Mouse (Mus musculus) adrenal gland, postnatal 14 days (tissue): Measurements from ENCODE around the gene Dnajb3. TPM values are rescaled to one million over a fixed set of nuclear protein-coding genes. Genes with fewer than 3 reads are reported as not detected.
"Not testable (repeated sequence)": the region's sequence is repeated elsewhere in the genome, so short reads cannot be mapped to it uniquely, and the experiment has no call there.

Experiments used
- DNase-seq: peaks from one replicate; pipeline ENCODE4 v3.0.0; 2021; ENCODE audit warnings: mixed read lengths
- total RNA-seq: library from RNA; stranded (reverse); gene quantifications from 2 replicates; pipeline ENCODE4 v1.2.3, GENCODE M21; 2021

Gene Dnajb3
- total RNA-seq, 1 experiment from 2014 or later: 2.6 TPM

GRCm38 (mm10) chr1:88231803-88232499 is 26.4 kb upstream of the Dnajb3 start:
- DNase-seq: no peak

- DNase-seq: no peak
Measured at GRCm38 (mm10) chr1:88230981-88231802, 25.6 kb upstream of the Dnajb3 start.

GRCm38 (mm10) chr1:88230421-88230820 is 24.8 kb upstream of the Dnajb3 start:
- DNase-seq: no peak

- peak; percentile 6 for DNase-seq
Measured at GRCm38 (mm10) chr1:88229986-88230385, 24.4 kb upstream of the Dnajb3 start.

GRCm38 (mm10) chr1:88229566-88229965 is 24.0 kb upstream of the Dnajb3 start:
- peak; percentile 9 for DNase-seq

- DNase-seq: peak; percentile 6
Measured at GRCm38 (mm10) chr1:88228121-88228520, 22.5 kb upstream of the Dnajb3 start.

- no peak for DNase-seq
Measured at GRCm38 (mm10) chr1:88227482-88227881, 21.9 kb upstream of the Dnajb3 start.

- DNase-seq: peak; percentile 5
Measured at GRCm38 (mm10) chr1:88226670-88227379, 21.2 kb upstream of the Dnajb3 start, which contains the start of gene Mroh2a. TSS of gene Mroh2a (plus strand) at chr1:88226986.

- no peak for DNase-seq
Measured at GRCm38 (mm10) chr1:88225741-88226140, 20.2 kb upstream of the Dnajb3 start.

GRCm38 (mm10) chr1:88225301-88225700 is 19.7 kb upstream of the Dnajb3 start:
- DNase-seq: not testable (repeated sequence)

GRCm38 (mm10) chr1:88224029-88224776 is 18.6 kb upstream of the Dnajb3 start:
- DNase-seq: peak; percentile 62

- peak; percentile 33 for DNase-seq
Measured at GRCm38 (mm10) chr1:88223591-88223990, 18.0 kb upstream of the Dnajb3 start.

- DNase-seq: not testable (repeated sequence)
Measured at GRCm38 (mm10) chr1:88223011-88223515, 17.5 kb upstream of the Dnajb3 start.

- DNase-seq: no peak
Measured at GRCm38 (mm10) chr1:88222216-88222615, 16.6 kb upstream of the Dnajb3 start.

GRCm38 (mm10) chr1:88220336-88220735 is 14.8 kb upstream of the Dnajb3 start:
- no peak for DNase-seq

- DNase-seq: peak; percentile 7
Measured at GRCm38 (mm10) chr1:88219054-88219453, 13.5 kb upstream of the Dnajb3 start.

- no peak for DNase-seq
Measured at GRCm38 (mm10) chr1:88218591-88218990, 13.0 kb upstream of the Dnajb3 start.

- DNase-seq: no peak
Measured at GRCm38 (mm10) chr1:88218051-88218450, 12.5 kb upstream of the Dnajb3 start.

- DNase-seq: no peak
Measured at GRCm38 (mm10) chr1:88217576-88217975, 12.0 kb upstream of the Dnajb3 start.

GRCm38 (mm10) chr1:88217144-88217543 is 11.6 kb upstream of the Dnajb3 start:
- no peak for DNase-seq

GRCm38 (mm10) chr1:88216551-88216950 is 11.0 kb upstream of the Dnajb3 start:
- no peak for DNase-seq
